ENCODE assay signal across 8 mouse cellular contexts in the genomic region with DNA sequence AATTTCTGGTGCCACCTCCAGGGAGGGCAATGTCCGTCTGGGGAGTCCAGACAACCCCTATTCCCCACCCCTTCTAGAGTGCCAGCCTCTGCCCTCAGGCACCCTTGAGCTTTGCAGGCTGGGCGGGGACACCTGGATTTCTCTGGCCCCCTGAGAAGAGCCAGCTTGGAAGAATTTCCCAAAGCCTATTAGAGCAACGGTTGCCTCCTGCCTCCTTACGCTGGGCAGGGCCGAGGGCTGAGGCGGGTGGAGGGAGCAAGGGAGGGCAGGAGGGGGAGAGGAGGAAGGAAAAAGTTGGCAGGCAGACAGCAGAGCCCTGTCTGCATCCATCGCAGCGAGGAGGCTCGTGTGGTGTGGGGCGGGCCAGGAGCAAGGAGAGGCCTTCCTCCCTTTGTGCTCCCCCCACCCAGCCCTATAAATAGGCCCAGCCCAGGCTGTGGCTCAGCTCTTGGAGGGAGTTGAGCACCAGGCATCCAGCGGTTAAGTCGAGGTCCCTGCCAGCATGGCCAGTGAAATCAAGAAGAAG. TPM values are rescaled to one million over a fixed set of nuclear protein-coding genes. Genes with fewer than 3 reads are reported as not detected.
A peak's percentile ranks its signal among the peaks of the same experiment; 100 is the strongest.
DNase-seq lines count a peak whose midpoint lies in the region; ATAC-seq and TF ChIP-seq lines count a peak whose summit lies in the region.

A gene (plus strand): TSS at position 444 of the 526 bp plus-strand sequence.

- peak; percentile 99 for TF ChIP-seq POLR2A in lung, adult 2 months (IDR thresholded peaks at IDR 0.05; ENCODE audit: borderline replicate concordance, extremely low read depth, low read depth, low read length)

- ATAC-seq in common myeloid progenitor, adult 5-6 weeks (replicated peaks; ENCODE audit: low read depth, poor library complexity, severe bottlenecking): peak; percentile 64
- no peak for ATAC-seq in CD4-positive, CD25-positive, alpha-beta regulatory T cell, adult 4 months
- no peak for ATAC-seq in cerebellum, adult (ENCODE audit: insufficient number of reproducible peaks, low FRiP score, low TSS enrichment)

- DNase-seq in NIH3T3 (ENCODE audit: low read depth): peak; percentile 69
- peak; percentile 99 for DNase-seq in heart, adult 11 months
- peak; percentile 85 for DNase-seq in kidney, adult 18-20 months
- DNase-seq in lung, adult 2 months: peak; percentile 68
- DNase-seq in retina, postnatal 1 day: peak; percentile 86

- H3K4me1 ChIP-seq in lung, adult 2 months (ENCODE audit: control insufficient read depth, insufficient read depth, low read length): peaks cover 6% of the 10 kb centered on the region

- 4% methylated on average over 12 of the region's 12 CpGs for WGBS in lung, adult 2 months

- peak within 1 kb of the TSS; percentile 75 for H3K4me3 ChIP-seq in lung, adult 2 months (replicated peaks; ENCODE audit: extremely low read depth, low read depth, low read length)

- TF ChIP-seq CTCF in lung, adult 2 months (IDR thresholded peaks at IDR 0.05; ENCODE audit: insufficient read depth, low read length): no peak

RNA-seq across cellular contexts. Expression of the gene that starts here (rescaled TPM):
- total RNA-seq in common myeloid progenitor, adult 5-6 weeks (2017): 131 and 152 TPM in 2 replicates
- polyA plus RNA-seq in lung, adult 2 months (2012; rRNA removed): 1,047 and 1,116 TPM in 2 replicates
- not detected for polyA plus RNA-seq in CD4-positive, CD25-positive, alpha-beta regulatory T cell, adult 4 months (2017; shearing (Covaris generic))

Comparison
In these comparisons a context has a peak if more than half of its experiments do, and no peak if none do; other contexts are left out.
1. RNA of the gene that starts here (polyA plus RNA-seq): 1,047 to 1,116 TPM in lung, adult 2 months; not detected in CD4-positive, CD25-positive, alpha-beta regulatory T cell, adult 4 months; every median in the first group is over 1,000 times any median in the second.
2. Peak in every context shown above with its lines, with median percentiles within 50 percentile points of each other: DNase-seq.